Mouse (Mus musculus): ENCODE results near the gene Hlx.

Hlx gene

GRCm38 (mm10) chr1:184716117-184716516 is 16.3 kb downstream of the Hlx start:
- DNase-seq (ENCODE audit: low read depth): no peak

GRCm38 (mm10) chr1:184715693-184716092 is 16.7 kb downstream of the Hlx start:
- no peak for DNase-seq (ENCODE audit: low read depth)

GRCm38 (mm10) chr1:184714515-184714914 is 17.9 kb downstream of the Hlx start:
- no peak for DNase-seq (ENCODE audit: low read depth)

- no peak for DNase-seq (ENCODE audit: low read depth)
Observed at GRCm38 (mm10) chr1:184713716-184714115, 18.7 kb downstream of the Hlx start.

- DNase-seq (ENCODE audit: low read depth): no peak
Observed at GRCm38 (mm10) chr1:184707532-184708248, 24.7 kb downstream of the Hlx start.

GRCm38 (mm10) chr1:184704901-184705300 is 27.5 kb downstream of the Hlx start:
- DNase-seq (ENCODE audit: low read depth): no peak

GRCm38 (mm10) chr1:184699295-184699694 is 33.1 kb downstream of the Hlx start:
- DNase-seq (ENCODE audit: low read depth): no peak

GRCm38 (mm10) chr1:184695451-184695850 is 37.0 kb downstream of the Hlx start:
- no peak for DNase-seq (ENCODE audit: low read depth)

- no peak for DNase-seq (ENCODE audit: low read depth)
Observed at GRCm38 (mm10) chr1:184692204-184692904, 40.1 kb downstream of the Hlx start.

- DNase-seq (ENCODE audit: low read depth): no peak
Observed at GRCm38 (mm10) chr1:184691240-184691639, 41.2 kb downstream of the Hlx start.

- no peak for DNase-seq (ENCODE audit: low read depth)
Observed at GRCm38 (mm10) chr1:184688026-184688425, 44.4 kb downstream of the Hlx start.

- no peak for DNase-seq (ENCODE audit: low read depth)
Observed at GRCm38 (mm10) chr1:184687512-184687911, 44.9 kb downstream of the Hlx start.

- DNase-seq (ENCODE audit: low read depth): no peak
Observed at GRCm38 (mm10) chr1:184683541-184683940, 48.9 kb downstream of the Hlx start.

GRCm38 (mm10) chr1:184679416-184679965 is 52.9 kb downstream of the Hlx start:
- no peak for DNase-seq (ENCODE audit: low read depth)

- no peak for DNase-seq (ENCODE audit: low read depth)
Observed at GRCm38 (mm10) chr1:184677641-184678040, 54.8 kb downstream of the Hlx start.
